Mouse (Mus musculus) bone marrow macrophage, adult 2 months (primary cell): Measurements from ENCODE around the gene Nmnat2.

Experiments
- CTCF ChIP-seq: IDR thresholded peaks from 2 replicates; pipeline ENCODE4 v1.5.1; 2012; ENCODE audit warnings: low read depth, mild to moderate bottlenecking, low read length, moderate library complexity
- POLR2A ChIP-seq: IDR thresholded peaks from 2 replicates; pipeline ENCODE4 v1.6.1; 2012; ENCODE audit warnings: mild to moderate bottlenecking, low read depth, low read length, borderline replicate concordance

- TF ChIP-seq POLR2A (no peak), CTCF (no peak)
Measured at GRCm38 (mm10) chr1:153103186-153103554, 148.4 kb downstream of the Nmnat2 start.
